Mouse (Mus musculus) granulocyte monocyte progenitor cell, adult 5-6 weeks (primary cell): ENCODE measurements around the gene Dcdc2b. TPM values are rescaled to one million over a fixed set of nuclear protein-coding genes. Genes with fewer than 3 reads are reported as not detected.
A peak's percentile ranks its signal among the peaks of the same experiment; 100 is the strongest.

Experiments used
- ATAC-seq: replicated peaks from 2 replicates; pipeline ENCODE4 v1.8.0; 2016; ENCODE audit warnings: mild to moderate bottlenecking, moderate TSS enrichment, inconsistent platforms; ENCODE audit not compliant: poor library complexity, severe bottlenecking
- total RNA-seq, 2 experiments: library from RNA; stranded (forward) in 1 of 2; stranded (reverse) in 1 of 2; fragments of 200-712, 200-1000 nt in 1 of 2; fragments of >200 nt in 1 of 2; fragmentation: Nextera tagmentation in 1 of 2; gene quantifications; 2 replicates each; pipeline ENCODE4 v1.2.3; 2014 to 2017

Dcdc2b gene
- total RNA-seq (2014; fragmentation: Nextera tagmentation) (1.1 and 4.0 TPM in 2 replicates), total RNA-seq (2017) (not detected in 2 replicates)

DNA sequence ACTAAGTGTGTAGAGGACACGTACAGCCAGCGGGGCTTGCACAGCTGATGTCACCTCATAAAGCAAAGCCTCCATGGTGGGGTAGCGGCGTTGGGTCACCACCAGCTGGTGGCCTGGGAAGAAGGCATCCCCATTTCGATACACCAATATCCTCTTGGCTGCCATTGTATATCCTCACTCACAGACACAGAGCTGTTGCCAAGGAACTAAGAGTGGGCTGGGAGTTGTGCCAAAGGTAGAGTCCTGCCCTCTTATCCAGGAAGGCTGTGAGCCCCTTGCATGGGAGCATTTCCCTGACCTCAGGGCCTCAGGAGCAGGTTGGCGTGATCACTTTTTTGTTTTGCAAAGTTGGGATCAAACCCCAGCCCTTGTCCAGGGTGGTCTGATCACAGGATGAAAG lies at the start of gene Dcdc2b:
Dcdc2b (minus strand) TSS at position 165 of the 400 bp plus-strand sequence.
- ATAC-seq: no peak

DNA sequence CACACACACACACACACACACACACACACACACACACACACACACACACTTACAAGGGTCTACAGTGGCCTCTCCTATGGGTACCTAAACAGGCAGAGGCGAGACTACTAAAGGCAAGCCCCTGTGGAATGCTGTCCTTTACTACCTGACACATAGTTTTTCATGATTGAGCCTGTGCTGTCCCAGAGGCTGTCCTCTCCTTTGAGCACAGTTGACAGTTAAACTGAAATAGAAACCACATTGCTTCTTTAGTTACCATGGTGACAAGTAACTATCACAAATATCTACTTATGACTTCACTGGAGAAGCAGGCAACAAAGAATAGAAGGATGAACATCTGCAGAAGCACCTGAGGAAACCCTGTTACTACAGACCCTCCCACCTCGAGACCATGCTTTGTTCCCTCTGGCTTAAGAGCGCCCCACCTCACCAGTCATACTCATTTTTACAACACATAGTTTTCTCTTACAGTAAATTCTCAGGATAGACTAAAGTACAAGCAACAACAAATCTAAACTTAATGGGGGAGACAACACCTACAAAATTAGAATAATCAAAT lies 48.3 kb upstream of the Dcdc2b start:
- ATAC-seq: no peak

DNA sequence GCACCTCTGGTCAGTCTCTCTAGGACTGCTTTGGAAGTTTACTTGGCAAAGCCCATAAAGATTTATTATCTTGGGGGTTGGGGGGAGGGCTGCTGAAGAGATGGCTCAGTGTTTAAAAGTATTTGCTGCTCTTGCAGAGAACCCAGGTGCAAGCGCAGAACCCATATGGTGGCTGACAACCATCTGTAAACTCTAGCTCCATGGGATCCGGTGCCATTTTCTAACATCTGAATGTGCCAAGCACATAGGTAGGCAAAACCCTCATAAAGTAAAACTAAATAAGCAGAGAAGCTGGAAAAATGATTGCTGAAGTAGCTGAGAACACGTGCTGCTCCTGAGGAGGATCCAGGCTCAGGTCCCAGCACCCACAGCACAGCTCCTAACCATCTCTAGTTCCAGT lies 47.5 kb upstream of the Dcdc2b start:
- no peak for ATAC-seq

DNA sequence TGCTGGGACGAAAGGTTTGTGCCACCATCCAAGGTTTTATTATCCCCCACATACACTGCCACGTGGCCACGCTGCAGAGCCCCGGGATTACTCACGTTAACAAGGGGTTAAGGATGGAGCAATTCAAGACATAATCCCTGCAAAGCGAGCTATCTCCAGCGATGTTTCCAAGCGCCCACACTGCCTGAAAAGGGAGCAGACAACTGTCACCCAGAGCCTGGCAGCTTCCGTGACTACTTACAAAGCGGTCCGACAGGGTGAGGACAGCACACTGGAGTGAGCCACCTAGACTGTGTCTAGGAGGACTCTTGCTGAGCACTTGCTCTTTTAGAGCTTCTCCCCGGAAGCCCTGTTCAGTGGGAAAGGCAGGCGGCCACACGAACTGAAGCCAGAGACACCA lies 40.7 kb upstream of the Dcdc2b start:
- ATAC-seq: no peak

DNA sequence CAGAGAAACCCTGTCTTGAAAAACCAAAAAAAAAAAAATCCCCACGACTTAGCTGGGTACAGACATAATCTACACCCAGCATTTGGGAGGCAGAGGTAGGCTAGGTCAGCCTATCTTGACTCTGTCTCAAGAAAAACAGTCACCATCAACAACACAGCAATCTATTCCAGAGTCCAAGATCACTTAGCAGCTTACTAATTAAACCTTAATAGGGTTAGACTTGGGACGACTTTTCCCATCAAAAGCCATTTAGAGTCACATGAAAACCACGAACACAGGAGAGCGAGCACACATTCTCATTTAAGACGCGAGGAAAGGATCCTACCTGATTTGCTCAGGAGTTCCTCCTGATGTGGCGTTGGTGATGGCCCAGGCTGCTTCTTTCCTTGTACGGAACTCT lies 36.3 kb upstream of the Dcdc2b start:
- no peak for ATAC-seq

DNA sequence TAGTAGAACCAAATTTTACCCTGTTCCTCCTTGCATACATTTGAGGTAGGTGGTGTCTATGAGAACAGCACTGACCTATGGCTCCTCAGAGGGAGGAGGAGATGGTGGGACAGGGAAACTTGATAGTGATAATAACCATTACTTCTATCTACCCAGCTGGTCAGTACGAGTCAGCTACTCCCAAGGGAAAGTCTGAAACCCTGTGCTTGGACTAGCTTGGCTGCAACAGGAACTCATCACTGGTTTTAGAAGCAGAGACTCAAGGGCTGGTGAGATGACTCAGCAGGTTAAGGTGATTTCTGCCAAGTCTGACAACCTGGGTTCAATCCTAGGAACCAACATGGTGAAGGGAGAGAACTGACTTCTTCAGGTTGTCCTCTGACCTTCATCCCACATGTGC lies 34.6 kb upstream of the Dcdc2b start:
- no peak for ATAC-seq

DNA sequence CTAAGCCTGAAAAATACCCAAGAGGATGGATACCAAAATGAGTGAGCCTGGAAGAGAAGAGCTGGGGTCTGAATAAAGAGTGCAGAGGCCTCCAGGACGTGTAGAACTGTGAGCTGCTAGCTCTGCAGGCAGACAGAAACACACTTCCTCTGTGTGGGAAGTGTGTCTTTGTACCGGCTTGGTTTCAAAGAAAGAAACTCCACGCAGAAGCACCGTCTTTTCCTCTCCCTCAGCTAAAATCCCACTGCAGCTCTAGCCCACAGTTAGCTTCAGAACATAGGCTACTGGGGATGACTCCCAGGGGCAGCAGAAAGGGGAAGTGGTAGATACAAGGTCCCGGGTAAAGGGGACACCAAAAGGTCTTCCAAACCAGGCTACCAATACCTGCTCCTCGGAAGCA lies 31.1 kb upstream of the Dcdc2b start:
- peak; percentile 14; the same call in 1 of the 2 replicates for ATAC-seq

DNA sequence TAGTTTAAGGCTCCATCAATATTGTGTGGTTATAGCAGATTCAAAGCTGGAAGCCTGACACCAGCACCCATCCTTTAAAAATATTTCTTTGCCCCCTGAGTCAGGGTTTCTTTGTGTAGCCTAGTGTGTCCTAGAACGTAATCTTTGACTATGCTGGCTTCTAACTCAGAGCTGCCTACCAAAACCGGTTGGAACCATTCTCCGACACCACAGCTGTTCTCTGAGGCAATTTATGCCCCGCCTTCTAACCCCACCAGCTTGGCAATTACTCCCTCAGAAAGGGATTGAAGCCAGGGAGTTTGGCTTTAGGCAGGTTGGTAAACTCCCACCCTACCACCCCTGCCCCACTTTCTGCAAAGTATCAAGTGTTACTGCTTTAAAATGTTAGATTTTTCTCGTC lies 27.7 kb upstream of the Dcdc2b start:
- ATAC-seq: no peak

DNA sequence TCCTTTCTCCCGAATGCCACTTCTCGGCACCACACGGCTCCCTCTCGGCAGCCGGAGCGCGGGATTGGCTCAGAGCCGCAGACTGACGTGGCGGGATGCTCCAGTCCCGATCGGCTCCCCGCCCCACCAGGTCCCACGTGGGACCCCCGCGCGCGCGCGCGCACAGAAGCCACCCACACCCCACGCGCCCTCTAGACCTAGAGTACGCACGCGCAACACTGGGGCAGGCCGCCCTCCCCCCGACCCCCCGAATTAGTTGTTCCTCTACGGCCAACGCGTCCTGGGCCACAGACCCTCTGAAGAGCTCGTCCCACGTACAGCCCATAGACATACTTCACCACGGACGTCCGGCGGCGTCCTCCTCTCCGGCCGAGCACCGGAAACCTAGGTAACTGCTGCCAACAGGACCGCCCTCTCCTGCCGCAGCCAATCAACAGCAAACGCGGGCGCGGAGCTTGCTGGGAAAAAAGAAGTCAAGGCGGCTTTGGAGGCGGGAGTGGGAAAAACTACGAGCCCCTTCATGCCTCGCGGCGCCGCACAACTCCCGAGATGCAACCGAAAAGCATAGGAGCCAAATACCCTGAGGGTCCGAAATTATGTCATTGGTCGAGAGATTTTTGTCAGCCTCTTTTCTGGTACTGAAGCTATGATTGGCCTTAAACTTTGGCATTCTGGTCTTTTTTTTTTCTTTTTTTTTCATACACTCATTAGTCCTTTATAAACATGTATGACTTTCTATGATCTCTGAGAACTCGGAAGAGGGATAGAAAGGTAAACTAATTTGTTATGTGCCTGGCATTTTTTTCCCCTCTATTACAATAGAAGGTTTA lies 26.8 kb upstream of the Dcdc2b start, which contains the start of gene Txlna:
Txlna (minus strand) TSS at position 428 of the 830 bp plus-strand sequence.
- ATAC-seq: peak; percentile 87

DNA sequence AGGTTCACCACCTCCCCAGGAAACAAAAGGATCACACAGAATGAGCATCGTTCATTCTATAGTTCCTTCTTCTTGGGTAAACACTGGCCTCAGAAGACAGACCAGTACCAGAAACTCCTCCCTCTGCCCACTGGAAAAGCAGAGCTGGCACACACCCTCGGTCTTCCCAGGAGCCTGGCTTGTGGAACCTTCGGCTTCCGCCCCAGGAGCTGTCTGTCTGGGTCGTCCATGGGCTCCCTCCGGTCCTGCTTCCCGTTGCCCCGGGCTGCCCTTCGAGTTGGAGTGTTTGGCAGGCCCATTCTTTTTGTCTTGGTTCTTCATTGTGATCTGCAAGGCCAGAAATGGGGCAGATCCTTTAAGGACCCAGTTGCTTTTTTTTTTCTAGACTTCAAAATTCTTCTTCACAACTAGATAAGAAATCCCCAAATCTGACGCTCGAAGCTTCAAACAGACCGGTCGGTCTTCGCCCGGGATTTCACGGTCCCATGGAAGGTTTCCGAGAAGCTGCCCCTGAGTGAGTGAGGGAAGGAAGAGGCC lies 26.1 kb upstream of the Dcdc2b start:
- ATAC-seq: peak; percentile 21

DNA sequence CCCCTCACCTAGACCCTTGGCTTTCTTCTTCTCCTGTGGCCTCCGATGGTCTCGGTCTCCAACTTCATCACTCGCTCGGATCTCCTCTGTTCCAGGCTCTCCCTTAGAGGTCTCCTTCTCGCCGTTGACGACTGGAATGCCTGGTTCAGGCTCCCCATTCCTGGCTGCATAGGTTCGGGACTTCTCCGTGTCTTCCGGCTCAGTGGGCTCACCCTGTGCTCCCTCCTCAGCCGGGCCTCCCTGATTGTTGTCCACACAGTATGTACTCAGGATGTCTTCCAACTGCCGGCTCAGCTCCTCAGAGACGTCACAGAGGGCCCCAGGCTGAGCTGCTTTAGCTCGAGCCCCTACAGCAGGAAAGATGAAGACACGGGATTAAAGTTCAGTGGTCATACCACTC lies 25.2 kb upstream of the Dcdc2b start:
- ATAC-seq: no peak

DNA sequence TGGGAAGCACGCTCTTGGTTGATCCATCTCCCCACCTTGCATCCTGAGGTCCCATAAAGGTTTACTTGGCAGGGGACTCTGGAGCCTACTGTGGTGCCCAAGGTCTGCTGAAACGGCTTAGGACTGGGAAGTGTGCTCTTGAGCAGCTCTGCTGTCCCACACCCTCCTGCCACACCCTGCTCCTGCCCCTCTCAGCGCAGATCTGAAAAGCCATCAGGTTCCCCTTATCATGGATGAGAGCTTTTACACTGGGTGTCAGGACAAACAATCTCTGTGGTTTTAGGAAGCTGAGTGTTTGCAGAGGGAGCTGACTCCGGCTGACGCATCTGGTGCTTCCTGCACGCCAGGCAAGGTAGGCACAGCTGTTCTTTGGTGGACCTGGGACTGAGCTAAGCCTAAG lies 19.8 kb upstream of the Dcdc2b start:
- no peak for ATAC-seq

DNA sequence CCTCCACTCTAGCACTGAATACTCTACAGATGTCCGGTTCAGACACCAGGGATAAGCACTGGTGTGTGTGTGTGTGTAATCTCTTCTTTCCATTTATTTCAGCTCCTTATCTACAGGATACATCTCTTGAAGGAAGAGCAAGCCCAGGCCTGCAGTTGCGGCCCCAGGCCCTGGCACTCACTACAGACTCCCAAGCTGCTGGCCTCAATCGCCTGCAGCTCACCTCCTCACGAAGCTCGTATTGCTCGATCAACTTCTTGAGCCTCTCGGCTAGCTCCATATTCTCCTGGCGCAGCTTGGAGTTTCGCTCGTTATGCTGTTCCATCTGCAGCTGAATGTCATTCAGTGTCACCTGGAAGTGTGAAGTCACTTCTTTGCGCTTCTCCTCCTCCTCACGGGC lies 17.8 kb upstream of the Dcdc2b start:
- no peak for ATAC-seq

DNA sequence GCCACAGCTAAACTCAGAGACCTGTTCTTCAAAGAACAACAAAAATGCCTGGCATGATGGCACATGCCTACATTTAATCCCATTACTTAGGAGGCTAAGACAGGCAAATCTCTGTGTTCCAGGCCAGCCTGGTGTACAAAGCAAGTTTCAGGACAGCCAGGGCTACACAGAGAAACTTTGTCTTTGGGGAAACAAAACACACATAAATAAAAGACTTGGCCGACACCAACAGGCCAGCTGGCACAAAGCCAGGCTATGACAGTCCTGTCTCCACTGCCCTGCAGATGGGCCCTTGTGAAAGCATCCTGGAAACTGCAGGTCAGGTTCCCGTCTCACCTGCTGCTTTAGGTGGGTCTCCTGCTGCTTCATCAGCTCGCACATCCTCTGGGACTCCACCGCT lies 16.9 kb upstream of the Dcdc2b start:
- no peak for ATAC-seq

DNA sequence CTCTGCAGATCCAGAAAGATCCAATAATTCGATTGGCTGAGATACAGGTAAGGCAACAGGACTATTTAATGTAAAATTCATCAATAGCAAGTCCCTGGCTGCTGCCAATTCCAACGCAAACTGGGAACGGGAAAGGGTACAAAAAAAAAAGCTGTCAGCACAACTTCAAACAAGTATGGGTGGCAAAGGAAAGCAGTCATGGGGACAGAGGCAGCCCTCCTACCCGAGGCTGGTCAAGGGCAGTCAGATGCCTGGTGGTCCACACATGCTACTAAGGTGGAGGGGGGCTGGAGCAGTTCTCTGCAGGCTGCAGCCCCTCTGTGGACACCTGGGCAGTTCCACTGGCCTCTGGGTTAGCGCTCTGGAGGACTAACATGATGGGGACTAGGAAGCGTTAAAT lies 12.0 kb upstream of the Dcdc2b start:
- no peak for ATAC-seq

DNA sequence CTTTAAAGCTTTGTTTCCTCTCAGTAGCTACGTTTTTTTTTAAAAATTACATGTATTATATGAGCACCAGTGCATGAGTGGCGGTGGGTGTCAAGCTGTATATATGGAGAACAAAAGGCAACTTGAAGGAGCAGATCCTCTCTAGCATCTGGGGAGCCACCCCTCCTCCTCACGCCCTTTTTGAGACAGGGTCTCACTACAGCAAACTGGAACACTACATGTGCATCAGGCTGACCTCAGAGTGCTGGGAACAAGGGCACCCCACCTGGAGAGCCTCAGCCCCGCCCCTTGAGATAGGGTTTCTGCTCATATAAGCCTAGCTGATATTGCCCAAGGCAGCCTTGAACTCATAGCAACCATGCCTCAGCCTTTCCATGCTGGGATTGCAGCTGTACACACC lies 11.4 kb upstream of the Dcdc2b start:
- no peak for ATAC-seq

DNA sequence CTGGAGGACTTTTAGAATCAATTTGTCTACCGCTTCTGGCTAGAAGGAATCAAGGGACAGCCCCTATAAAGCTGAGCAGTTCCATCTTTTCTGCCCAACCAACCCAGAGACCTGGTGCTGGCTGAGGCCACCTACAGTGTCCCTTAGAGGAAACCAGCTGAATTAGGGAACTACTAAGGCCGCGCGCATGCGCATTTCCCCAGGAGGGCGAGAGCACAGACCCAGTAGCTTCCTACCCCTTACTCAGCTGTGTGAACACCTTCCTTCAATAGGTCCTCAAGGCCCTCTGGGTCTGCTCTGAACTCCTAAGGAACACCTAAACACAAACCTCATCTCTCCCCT lies 10.9 kb upstream of the Dcdc2b start:
- ATAC-seq: peak; percentile 55

DNA sequence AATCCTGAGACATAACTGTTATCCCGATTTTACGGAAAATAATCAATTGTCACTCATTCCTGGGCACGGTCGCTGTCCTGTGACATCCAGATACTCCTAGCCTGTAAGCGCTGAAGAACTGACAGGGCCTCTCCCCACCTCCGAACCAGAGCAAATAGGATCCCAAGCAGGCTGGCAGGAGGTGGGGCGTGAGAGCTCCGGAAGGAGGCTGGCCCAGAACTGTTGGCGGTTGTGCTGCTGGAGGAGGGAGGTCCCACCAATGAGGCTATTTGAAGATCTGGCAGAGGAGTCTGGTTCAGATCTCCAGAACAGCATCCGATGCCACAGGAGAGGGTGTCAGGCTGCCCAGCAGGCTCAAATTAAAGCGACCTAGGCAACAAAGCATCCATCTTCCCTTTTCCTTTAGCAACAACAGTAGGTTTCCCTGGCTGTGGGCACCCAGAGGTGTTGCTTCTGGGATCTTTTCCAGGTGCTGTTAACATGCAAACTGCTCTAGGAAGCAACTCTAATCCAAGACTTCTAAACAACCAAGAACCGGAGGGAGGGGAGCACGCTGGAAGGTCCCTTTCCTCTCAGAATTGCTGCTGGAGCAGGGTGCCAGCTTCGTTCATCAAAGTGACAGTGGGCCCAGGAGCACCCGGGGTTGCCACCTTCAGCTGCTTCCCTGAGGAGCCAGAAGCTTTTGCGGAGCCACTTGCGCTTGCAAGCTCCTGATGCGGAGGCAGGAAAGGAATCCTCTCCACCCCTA lies 10.4 kb upstream of the Dcdc2b start:
- ATAC-seq: peak; percentile 87

DNA sequence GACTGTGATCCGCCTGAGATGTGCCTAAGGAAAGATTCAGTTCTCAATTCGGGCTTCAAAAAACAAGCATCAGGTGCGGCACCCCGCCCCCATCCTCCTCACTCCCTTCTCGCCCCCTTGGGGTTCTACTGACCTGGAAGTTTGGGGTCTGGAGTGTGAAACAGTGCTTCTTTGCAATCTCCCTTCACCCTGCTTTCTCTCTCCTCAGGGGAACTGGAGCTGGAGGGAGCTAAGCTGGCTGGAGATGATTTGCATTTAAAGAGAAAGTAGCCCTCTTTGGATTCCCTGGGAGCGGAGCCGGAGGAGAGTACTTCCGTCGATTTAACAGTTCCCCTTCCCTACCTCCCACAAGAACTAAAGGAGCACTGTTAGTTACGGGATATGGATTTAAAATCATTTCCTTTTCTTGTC lies 9.6 kb upstream of the Dcdc2b start, which contains the start of gene Ccdc28b:
Ccdc28b (minus strand) TSS at position 267 of the 411 bp plus-strand sequence.
- peak; percentile 4 for ATAC-seq

DNA sequence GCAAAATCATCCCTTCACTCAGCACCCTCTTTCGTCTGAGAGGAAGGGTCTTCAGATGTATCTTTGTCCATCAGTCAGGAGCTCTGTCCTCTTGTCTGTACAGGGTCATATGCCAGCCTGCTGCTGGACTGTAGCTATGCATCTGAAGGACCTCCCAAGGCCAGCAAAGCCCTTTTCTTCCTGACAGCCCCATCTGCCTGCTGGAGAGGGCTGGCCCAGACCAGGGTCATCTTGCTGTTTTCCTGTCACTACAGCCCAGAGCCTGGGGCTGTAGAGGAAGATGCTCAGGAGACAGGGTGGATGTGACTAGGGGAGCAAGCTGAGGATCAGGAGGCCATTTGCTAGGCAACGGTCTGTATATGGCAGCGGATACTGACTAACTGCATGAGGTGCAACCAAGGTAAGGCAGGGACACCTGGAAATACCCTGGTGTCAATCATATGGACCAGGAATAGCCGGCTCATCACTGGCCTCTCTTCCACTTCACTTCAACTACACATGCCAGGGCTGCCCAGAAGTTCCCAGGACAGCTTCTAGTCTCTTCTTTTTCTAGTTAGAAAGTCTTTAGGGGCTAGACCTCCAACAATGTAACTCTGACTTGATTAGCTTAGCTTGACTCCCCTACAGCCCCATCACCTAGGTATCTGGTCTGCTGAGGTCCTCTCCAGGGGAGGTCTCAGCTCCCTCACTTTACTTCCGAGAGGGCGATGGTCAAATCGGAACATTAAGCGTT lies 8.9 kb upstream of the Dcdc2b start:
- ATAC-seq: no peak
